Mouse (Mus musculus) cerebellum, postnatal 25 days (tissue): ENCODE measurements around the gene Ina.

Experiments
- DNase-seq, 2 experiments: peaks; one replicate each; pipeline ENCODE4 v3.0.0; 2021; ENCODE audit warnings: mixed read lengths in 2 of 2

The Ina gene

DNA sequence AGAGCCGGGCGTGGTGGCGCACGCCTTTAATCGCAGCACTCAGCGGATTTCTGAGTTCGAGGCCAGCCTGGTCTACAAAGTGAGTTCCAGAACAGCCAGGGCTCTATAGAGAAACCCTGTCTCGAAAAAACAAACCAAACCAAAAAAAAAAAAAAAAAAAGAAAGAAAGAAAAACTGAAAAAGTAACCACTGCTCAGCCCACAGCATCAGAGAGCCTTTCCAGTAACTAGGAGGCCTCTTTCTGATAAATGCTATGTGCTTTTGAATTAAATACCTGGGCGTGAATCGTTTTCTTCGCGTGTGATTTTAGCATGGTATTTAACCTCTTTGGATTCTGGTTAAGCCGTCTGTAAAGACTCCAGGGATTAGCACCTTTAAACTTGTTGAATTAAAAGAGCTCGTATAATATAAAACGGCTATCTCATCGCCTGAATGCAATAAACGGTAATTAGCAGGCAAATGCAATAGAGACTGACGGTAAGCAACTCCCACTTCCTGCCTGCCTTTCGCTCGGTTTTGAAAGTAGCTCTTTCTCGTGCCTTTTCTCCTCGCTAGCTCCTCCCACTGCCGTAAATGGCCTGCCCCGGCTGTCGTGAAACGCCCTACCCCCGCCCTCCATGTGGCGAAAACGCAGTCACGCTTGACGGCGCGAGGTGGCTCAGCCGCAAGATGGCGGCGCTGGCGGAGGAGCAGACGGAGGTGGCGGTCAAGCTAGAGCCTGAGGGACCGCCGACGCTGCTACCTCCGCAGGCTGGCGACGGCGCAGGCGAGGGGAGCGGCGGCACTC, 52.8 kb downstream of the Ina start, which contains the start of gene Taf5:
Gene Taf5, plus strand, starts transcription at position 651 of the 787 bp plus-strand sequence.
- DNase-seq = peak; percentile 97 to 98

DNA sequence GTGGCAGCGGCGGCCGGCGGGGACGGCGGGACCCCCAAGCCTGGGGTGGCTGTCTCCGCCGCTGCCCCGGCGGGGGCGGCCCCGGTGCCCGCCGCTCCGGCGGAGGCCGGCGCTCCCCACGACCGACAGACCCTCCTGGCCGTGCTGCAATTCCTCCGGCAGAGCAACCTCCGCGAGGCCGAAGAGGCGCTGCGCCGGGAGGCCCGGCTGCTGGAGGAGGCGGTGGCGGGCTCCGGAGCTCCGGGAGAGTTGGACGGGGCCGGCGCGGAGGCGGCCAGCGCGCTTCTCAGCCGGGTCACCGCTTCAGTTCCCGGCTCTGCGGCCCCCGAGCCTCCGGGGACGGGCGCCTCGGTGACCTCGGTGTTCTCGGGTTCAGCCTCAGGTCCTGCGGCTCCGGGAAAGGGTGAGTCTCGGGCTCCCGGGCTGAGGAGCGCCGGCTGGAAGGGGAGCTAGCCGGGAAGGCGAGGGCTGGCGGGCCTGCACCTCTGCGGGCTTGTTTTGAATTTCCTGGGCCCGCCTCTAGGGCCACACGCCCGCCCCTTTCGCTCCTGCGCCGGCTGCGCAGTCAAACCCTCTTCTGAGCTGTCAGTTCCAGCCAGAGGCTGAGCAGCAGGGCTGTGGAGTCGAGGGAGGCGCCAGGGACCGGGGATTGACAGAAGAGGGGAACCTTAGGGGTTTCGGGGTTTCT, 53.6 kb downstream of the Ina start:
- DNase-seq = peak; percentile 80 to 85
